Mouse (Mus musculus) bone marrow, adult 2 months (tissue): ENCODE data around the gene Nfia. TPM values are rescaled to one million over a fixed set of nuclear protein-coding genes. Genes with fewer than 3 reads are reported as not detected.

Experiments used
- H3K27ac ChIP-seq: fragments of 200-500 bp; 2 replicates; pipeline ENCODE4 v1.5.1; 2012; ENCODE audit warnings: low read depth, mild to moderate bottlenecking, control low read depth, inconsistent platforms, low read length; ENCODE audit not compliant: control insufficient read depth, poor library complexity, insufficient read depth
- H3K4me1 ChIP-seq: fragments of 200-500 bp; 2 replicates; pipeline ENCODE4 v1.6.1; 2011; ENCODE audit warnings: low read length; ENCODE audit not compliant: control insufficient read depth, insufficient read depth
- H3K4me3 ChIP-seq: fragments of 200-500 bp; replicated peaks from 2 replicates; pipeline ENCODE3; 2011; ENCODE audit warnings: mild to moderate bottlenecking, low read depth, low read length, control low read depth; ENCODE audit not compliant: control insufficient read depth
- CTCF ChIP-seq: fragments of 200-500 bp; IDR thresholded peaks from 2 replicates; pipeline ENCODE4 v1.5.1; 2011; ENCODE audit warnings: low read length, control low read depth; ENCODE audit not compliant: control insufficient read depth, insufficient read depth
- POLR2A ChIP-seq: fragments of 200-500 bp; IDR thresholded peaks from 2 replicates; pipeline ENCODE4 v1.6.1; 2011; ENCODE audit warnings: low read depth, mild to moderate bottlenecking, control low read depth, low read length, borderline replicate concordance; ENCODE audit not compliant: control insufficient read depth
- WGBS: fragments of 180-500 bp; shearing (Covaris S2); methylation state at CpG from one replicate; pipeline ENCODE4 v1.1.7; 2018; 5-methylcytosine and 5-hydroxymethylcytosine counted together
- polyA plus RNA-seq: library from polyadenylated mRNA; stranded (reverse); fragments of >200 nt; gene quantifications from 2 replicates; pipeline ENCODE4 v1.2.4, GENCODE M21; 2011; ENCODE audit warnings: low replicate concordance; ENCODE audit not compliant: missing spikeins, insufficient read depth, insufficient read length

Nfia gene
- polyA plus RNA-seq, 1 experiment: 5.8 TPM

GRCm38 (mm10) chr4:97746106-97746900 lies 26.2 kb upstream of the Nfia start:
- no peak overlapping the region for H3K27ac ChIP-seq
- no peaks in the 10 kb centered on the region for H3K4me1 ChIP-seq
- no peak overlapping the region for H3K4me3 ChIP-seq
- WGBS: 8% methylated on average over 19 of the region's 19 CpGs
- TF ChIP-seq CTCF: no peak
- TF ChIP-seq POLR2A: no peak

- H3K27ac ChIP-seq: no peak overlapping the region
- 38% methylated on average over 4 of the region's 4 CpGs for WGBS
- TF ChIP-seq POLR2A: no peak
- TF ChIP-seq CTCF: no peak
- H3K4me3 ChIP-seq: no peak overlapping the region
- H3K4me1 ChIP-seq: no peaks in the 10 kb centered on the region
Observed at GRCm38 (mm10) chr4:97750401-97750800, 22.1 kb upstream of the Nfia start.

GRCm38 (mm10) chr4:97751030-97751482 lies 21.5 kb upstream of the Nfia start:
- no peaks in the 10 kb centered on the region for H3K4me1 ChIP-seq
- under 1% methylated on average over 20 of the region's 20 CpGs for WGBS
- H3K4me3 ChIP-seq: peak overlapping the region; percentile 75
- TF ChIP-seq POLR2A (peak; percentile 73; the same call in 1 of the 2 replicates), CTCF (peak; percentile 94)
- H3K27ac ChIP-seq: peak overlapping the region; percentile 90

GRCm38 (mm10) chr4:97751483-97752251 lies 20.9 kb upstream of the Nfia start:
- H3K4me3 ChIP-seq: peak overlapping the region; percentile 75
- H3K27ac ChIP-seq: peak overlapping the region; percentile 90
- WGBS: 1% methylated on average over 40 of the region's 40 CpGs
- no peaks in the 10 kb centered on the region for H3K4me1 ChIP-seq
- TF ChIP-seq CTCF (no peak), POLR2A (peak; percentile 70; the same call in 1 of the 2 replicates)

GRCm38 (mm10) chr4:97752276-97753010 lies 20.1 kb upstream of the Nfia start:
- no peak for TF ChIP-seq CTCF
- TF ChIP-seq POLR2A: no peak
- no peak overlapping the region for H3K4me3 ChIP-seq
- no peaks in the 10 kb centered on the region for H3K4me1 ChIP-seq
- H3K27ac ChIP-seq: no peak overlapping the region
- WGBS: 45% methylated on average over 5 of the region's 5 CpGs

GRCm38 (mm10) chr4:97753521-97753920 lies 19.0 kb upstream of the Nfia start:
- H3K4me3 ChIP-seq: no peak overlapping the region
- WGBS: 54% methylated on average over 1 of the region's 1 CpGs
- TF ChIP-seq CTCF (no peak), POLR2A (no peak)

GRCm38 (mm10) chr4:97754241-97754640 lies 18.3 kb upstream of the Nfia start:
- WGBS: 85% methylated on average over 12 of the region's 12 CpGs
- no peak overlapping the region for H3K27ac ChIP-seq
- no peak overlapping the region for H3K4me3 ChIP-seq
- no peaks in the 10 kb centered on the region for H3K4me1 ChIP-seq
- TF ChIP-seq CTCF: no peak
- no peak for TF ChIP-seq POLR2A

More at GRCm38 (mm10) chr4:97753521-97753920, 19.0 kb upstream of the Nfia start:
- no peak overlapping the region for H3K27ac ChIP-seq
- H3K4me1 ChIP-seq: no peaks in the 10 kb centered on the region
